Mouse (Mus musculus) embryonic facial prominence, embryonic 11.5 days (tissue): ENCODE measurements around the gene Celsr3. TPM values are rescaled to one million over a fixed set of nuclear protein-coding genes. Genes with fewer than 3 reads are reported as not detected.

ENCODE experiments used
- ATAC-seq: fragments of 200-750 bp; cut with Nextera tagmentation; replicated peaks from 2 replicates; pipeline ENCODE4 v1.8.0; 2017; ENCODE audit warnings: low read depth; ENCODE audit not compliant: insufficient number of reproducible peaks, low FRiP score, low TSS enrichment
- DNase-seq: peaks from one replicate; pipeline ENCODE4 v3.0.0-alpha.2; 2015; ENCODE audit warnings: low spot score
- H3K27ac ChIP-seq: fragments of 300-500 bp; sonication (generic); replicated peaks from 2 replicates; pipeline ENCODE4 v1.5.1; 2014; ENCODE audit warnings: mild to moderate bottlenecking, low read depth, low read length, control low read depth
- H3K27me3 ChIP-seq: fragments of 300-500 bp; sonication (generic); 2 replicates; pipeline ENCODE4 v1.6.1; 2014; ENCODE audit warnings: mild to moderate bottlenecking, low read length, moderate library complexity, mixed read lengths; ENCODE audit not compliant: control insufficient read depth, insufficient read depth
- H3K36me3 ChIP-seq: fragments of 300-500 bp; sonication (generic); replicated peaks from 2 replicates; pipeline ENCODE4 v1.6.1; 2014; ENCODE audit warnings: low read depth, mild to moderate bottlenecking, low read length, moderate library complexity, mixed read lengths; ENCODE audit not compliant: control insufficient read depth, insufficient read depth
- H3K4me1 ChIP-seq: fragments of 300-500 bp; sonication (generic); 2 replicates; pipeline ENCODE4 v1.6.1; 2014; ENCODE audit warnings: low read length, mixed read lengths; ENCODE audit not compliant: control insufficient read depth, insufficient read depth
- H3K4me2 ChIP-seq: fragments of 300-500 bp; sonication (generic); 2 replicates; pipeline ENCODE4 v1.6.1; 2014; ENCODE audit warnings: low read depth, mild to moderate bottlenecking, control low read depth, low read length, moderate library complexity
- H3K4me3 ChIP-seq: fragments of 300-500 bp; sonication (generic); 2 replicates; pipeline ENCODE4 v1.5.1; 2014; ENCODE audit warnings: low read depth, low read length, control low read depth
- H3K9ac ChIP-seq: fragments of 300-500 bp; sonication (generic); replicated peaks from 2 replicates; pipeline ENCODE4 v1.6.1; 2014; ENCODE audit warnings: mild to moderate bottlenecking, control low read depth, low read length
- H3K9me3 ChIP-seq: fragments of 300-500 bp; sonication (generic); replicated peaks from 2 replicates; pipeline ENCODE4 v1.6.1; 2016; ENCODE audit warnings: mild to moderate bottlenecking, low read length, inconsistent platforms, mixed read lengths; ENCODE audit not compliant: control insufficient read depth
- WGBS: fragments of 180-500 bp; shearing (Covaris S2); extraction: QIAGEN DNeasy Blood & Tissue Kit; methylation state at CpG from one replicate; pipeline ENCODE4 v1.1.7; 2014; 5-methylcytosine and 5-hydroxymethylcytosine counted together
- polyA plus RNA-seq: library from polyadenylated mRNA; unstranded; fragments of >200 nt; fragmentation: Nextera tagmentation; extraction: Ambion mirVana; gene quantifications from 2 replicates; pipeline ENCODE4 v1.2.1, GENCODE M21; 2014

Gene Celsr3
- polyA plus RNA-seq, 1 experiment from 2014 or later = 1.2 TPM

GRCm38 (mm10) chr9:108796351-108796981 is 29.7 kb upstream of the Celsr3 start:
- ATAC-seq (no peak), DNase-seq (no peak)
- Histone ChIP-seq H3K9me3 (no peaks in the 10 kb centered on the region), H3K4me1 (no peaks in the 10 kb centered on the region), H3K27me3 (no peaks in the 10 kb centered on the region), H3K4me3 (no peak overlapping the region), H3K9ac (no peak overlapping the region), H3K36me3 (peaks cover 17% of the 10 kb centered on the region), H3K27ac (no peak overlapping the region), H3K4me2 (no peak overlapping the region)
- 88% methylated on average over 4 of the region's 4 CpGs for WGBS

DNA sequence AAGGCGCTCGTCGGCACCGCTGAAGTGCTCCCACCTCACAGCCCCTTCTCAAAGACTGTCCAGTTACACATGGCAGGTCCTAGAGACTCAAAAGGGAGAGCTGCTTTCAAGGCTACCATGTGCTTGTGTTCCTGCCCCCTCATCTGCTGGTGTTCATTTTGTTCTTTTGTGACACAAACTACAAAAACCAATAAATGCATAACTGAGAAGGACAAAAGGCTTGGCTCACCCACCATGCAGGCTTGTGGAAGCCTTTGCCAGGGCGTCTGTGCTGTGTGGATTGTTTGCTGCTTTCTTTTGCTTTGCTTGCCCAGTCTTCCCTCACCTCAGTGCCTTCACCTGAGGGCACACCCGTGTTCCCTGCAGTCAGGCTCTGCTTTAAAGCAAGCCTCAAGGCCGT is 28.6 kb upstream of the Celsr3 start:
- DNase-seq (no peak), ATAC-seq (no peak)
- H3K9ac ChIP-seq = no peak overlapping the region
- H3K27ac ChIP-seq = no peak overlapping the region
- no peak overlapping the region for H3K4me2 ChIP-seq
- H3K4me1 ChIP-seq = no peaks in the 10 kb centered on the region
- H3K4me3 ChIP-seq = no peak overlapping the region
- H3K27me3 ChIP-seq = no peaks in the 10 kb centered on the region
- 88% methylated on average over 7 of the region's 7 CpGs for WGBS
- H3K9me3 ChIP-seq = no peaks in the 10 kb centered on the region
- H3K36me3 ChIP-seq = peaks cover 17% of the 10 kb centered on the region

DNA sequence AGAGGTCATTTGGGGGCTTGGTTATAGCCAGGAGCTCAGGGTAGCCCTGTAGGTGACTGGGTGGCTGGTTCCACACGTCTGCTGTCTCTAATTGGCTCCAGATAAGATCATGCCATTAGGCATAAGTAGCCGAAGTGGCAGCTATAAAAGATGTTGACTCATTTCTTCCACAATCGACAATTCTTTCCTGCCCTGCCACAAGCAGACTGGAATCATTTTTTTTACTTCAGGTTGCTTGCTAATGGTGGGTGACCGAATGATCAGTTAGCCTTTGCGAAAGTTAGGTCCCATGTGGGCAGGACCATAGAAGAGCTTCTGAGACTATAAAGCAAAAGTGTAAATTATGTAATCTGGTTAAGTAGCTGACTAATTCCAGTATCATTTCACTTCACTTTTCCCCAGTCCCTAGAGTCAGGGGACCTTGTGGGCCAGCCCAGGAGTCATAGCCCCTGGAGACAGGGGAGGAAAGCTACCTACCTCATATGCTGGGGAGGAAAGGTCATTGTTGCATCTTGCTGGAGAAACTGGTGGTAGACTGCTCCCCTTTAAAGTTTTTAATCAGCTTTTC is 27.5 kb upstream of the Celsr3 start:
- DNase-seq = no peak
- 84% methylated on average over 5 of the region's 5 CpGs for WGBS

GRCm38 (mm10) chr9:108799564-108799963 is 26.6 kb upstream of the Celsr3 start:
- no peak for DNase-seq
- ATAC-seq = no peak
- Histone ChIP-seq H3K4me1 (no peaks in the 10 kb centered on the region), H3K27ac (no peak overlapping the region), H3K4me2 (no peak overlapping the region), H3K9ac (no peak overlapping the region), H3K9me3 (no peaks in the 10 kb centered on the region), H3K4me3 (no peak overlapping the region), H3K36me3 (peaks cover 20% of the 10 kb centered on the region), H3K27me3 (no peaks in the 10 kb centered on the region)
- 85% methylated on average over 3 of the region's 3 CpGs for WGBS

More for the DNA sequence above, 27.5 kb upstream of the Celsr3 start:
- no peak overlapping the region for H3K4me2 ChIP-seq
- no peak overlapping the region for H3K27ac ChIP-seq
- no peaks in the 10 kb centered on the region for H3K27me3 ChIP-seq
- no peaks in the 10 kb centered on the region for H3K9me3 ChIP-seq
- no peaks in the 10 kb centered on the region for H3K4me1 ChIP-seq
- no peak overlapping the region for H3K4me3 ChIP-seq
- no peak overlapping the region for H3K9ac ChIP-seq
- H3K36me3 ChIP-seq = peaks cover 20% of the 10 kb centered on the region
- no peak for ATAC-seq

DNA sequence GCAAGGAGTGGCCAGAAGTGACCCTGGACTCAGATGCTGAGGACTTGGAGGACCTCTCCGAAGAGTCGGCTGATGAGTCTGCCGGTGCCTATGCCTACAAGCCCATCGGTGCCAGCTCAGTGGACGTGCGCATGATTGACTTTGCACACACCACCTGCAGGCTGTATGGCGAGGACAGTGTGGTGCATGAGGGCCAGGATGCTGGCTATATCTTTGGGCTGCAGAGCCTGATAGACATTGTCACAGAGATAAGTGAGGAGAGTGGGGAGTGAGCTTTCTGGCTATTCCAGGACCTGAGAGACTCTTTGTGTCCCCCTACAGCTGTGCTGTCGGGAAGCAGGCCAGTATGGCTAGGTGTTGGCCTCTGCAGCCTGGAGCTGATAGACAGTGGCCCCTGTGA is 20.4 kb upstream of the Celsr3 start:
- H3K4me2 ChIP-seq = no peak overlapping the region
- H3K9ac ChIP-seq = no peak overlapping the region
- H3K4me1 ChIP-seq = peaks cover 4% of the 10 kb centered on the region; the same call in 1 of the 2 replicates
- ATAC-seq = no peak
- 93% methylated on average over 8 of the region's 8 CpGs for WGBS
- H3K36me3 ChIP-seq = peaks cover 7% of the 10 kb centered on the region
- no peak for DNase-seq
- H3K9me3 ChIP-seq = no peaks in the 10 kb centered on the region
- no peaks in the 10 kb centered on the region for H3K27me3 ChIP-seq
- no peak overlapping the region for H3K27ac ChIP-seq
- no peak overlapping the region for H3K4me3 ChIP-seq

GRCm38 (mm10) chr9:108806379-108806778 is 19.7 kb upstream of the Celsr3 start:
- Histone ChIP-seq H3K36me3 (peaks cover 7% of the 10 kb centered on the region), H3K9ac (no peak overlapping the region), H3K4me3 (no peak overlapping the region), H3K27me3 (no peaks in the 10 kb centered on the region), H3K9me3 (no peaks in the 10 kb centered on the region), H3K4me1 (peaks cover 4% of the 10 kb centered on the region; the same call in 1 of the 2 replicates), H3K27ac (no peak overlapping the region), H3K4me2 (no peak overlapping the region)
- no peak for DNase-seq
- ATAC-seq = no peak

DNA sequence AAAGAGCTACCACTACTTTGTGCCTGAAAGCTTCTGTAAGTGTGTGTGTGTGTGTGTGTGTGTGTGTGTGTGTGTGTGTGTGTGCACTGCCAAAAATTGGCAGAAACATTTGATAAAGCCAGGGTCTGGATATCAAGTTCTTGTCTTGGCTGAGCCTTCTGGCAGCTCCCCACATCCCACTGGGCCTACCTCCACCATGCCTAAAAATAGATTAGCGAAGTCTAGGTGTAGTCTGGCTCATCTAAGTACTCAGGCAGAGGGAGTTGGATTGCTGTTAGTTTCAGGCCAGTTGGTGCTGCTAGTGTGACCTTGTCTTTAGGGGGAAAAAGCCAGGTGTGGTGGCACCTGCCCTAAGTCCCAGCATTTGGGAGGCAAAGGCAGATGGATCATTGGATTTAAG is 19.3 kb upstream of the Celsr3 start:
- Histone ChIP-seq H3K9me3 (no peaks in the 10 kb centered on the region), H3K4me2 (no peak overlapping the region), H3K4me1 (peaks cover 4% of the 10 kb centered on the region; the same call in 1 of the 2 replicates), H3K27ac (no peak overlapping the region), H3K27me3 (no peaks in the 10 kb centered on the region), H3K4me3 (no peak overlapping the region), H3K9ac (no peak overlapping the region), H3K36me3 (peaks cover 7% of the 10 kb centered on the region)
- DNase-seq (no peak), ATAC-seq (no peak)
- 93% methylated on average over 1 of the region's 1 CpGs for WGBS

DNA sequence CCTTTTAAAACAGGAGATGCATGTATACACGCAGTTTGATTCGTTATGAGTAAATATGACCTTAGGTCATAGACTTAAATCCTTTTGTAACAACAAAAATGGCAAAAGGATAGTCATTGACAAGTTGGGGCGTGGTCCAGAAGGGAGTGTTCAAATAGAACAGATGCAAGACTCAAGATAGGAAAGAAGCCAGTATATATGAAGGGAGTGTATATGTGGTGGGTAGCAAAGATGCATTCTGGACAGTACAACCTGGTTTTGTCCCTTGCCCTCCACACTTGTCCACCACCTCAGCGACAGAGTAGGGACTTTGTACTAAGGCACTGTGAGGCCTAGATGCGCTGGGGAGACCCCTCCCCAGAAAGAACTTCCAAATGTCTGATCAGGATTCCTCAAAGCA is 18.4 kb upstream of the Celsr3 start:
- WGBS = 64% methylated on average over 5 of the region's 5 CpGs
- no peak; the same call in 1 of the 2 replicates for ATAC-seq
- no peak for DNase-seq
- no peak overlapping the region for H3K27ac ChIP-seq
- no peak overlapping the region for H3K4me2 ChIP-seq
- H3K36me3 ChIP-seq = peaks cover 7% of the 10 kb centered on the region
- H3K9ac ChIP-seq = no peak overlapping the region
- H3K9me3 ChIP-seq = no peaks in the 10 kb centered on the region
- H3K27me3 ChIP-seq = no peaks in the 10 kb centered on the region
- H3K4me3 ChIP-seq = no peak overlapping the region
- peaks cover 4% of the 10 kb centered on the region; the same call in 1 of the 2 replicates for H3K4me1 ChIP-seq
